In genomic region chr17:31415258-31415657, GRCm38 (mm10) we compare ENCODE assay signal across 20 mouse cellular contexts. TPM values are rescaled to one million over a fixed set of nuclear protein-coding genes. Genes with fewer than 3 reads are reported as not detected.
A peak's percentile ranks its signal among the peaks of the same experiment; 100 is the strongest.
DNase-seq lines count a peak whose midpoint lies in the region; TF ChIP-seq lines count a peak whose summit lies in the region.
"Had no signal": no experiment of that assay in that cellular context is flagged by ENCODE, and none has a peak within 500 bp of the region (broad histone marks: within the 10 kb centered on the region; RNA-seq: fewer than 3 reads in every experiment).

No protein-coding gene starts in this region.

- TF ChIP-seq POLR2A in kidney, adult 2 months (IDR thresholded peaks at IDR 0.05; ENCODE audit: low read depth, low read length): no peak

- H3K27me3 ChIP-seq in kidney, adult 2 months (replicated peaks; ENCODE audit: control insufficient read depth, insufficient read depth, low read length): no peaks in the 10 kb centered on the region
- H3K27me3 ChIP-seq: heart, embryonic 12.5 days; midbrain, embryonic 12.5 days had no signal

- intact Hi-C loops in left cerebral cortex, postnatal 14 days (cut with DNase I): no loop called here

- DNase-seq in layer of hippocampus, adult 18-20 months (ENCODE audit: low spot score in 2 of 2): peak; percentile 62 to 71
- no peak for DNase-seq in layer of hippocampus, postnatal 25 days (ENCODE audit: extremely low spot score in 1 of 2, low spot score in 1 of 2)
- peak; percentile 53 to 74 for DNase-seq in frontal cortex, adult 2 months (ENCODE audit: extremely low spot score in 1 of 2, low spot score in 1 of 2)
- peak; percentile 60 to 73 for DNase-seq in left cerebral cortex, postnatal 14 days (ENCODE audit: low spot score in 2 of 2)
- peak; percentile 25 for DNase-seq in right cerebral cortex, postnatal 4 days
- DNase-seq in kidney, postnatal 10 days: no peak
- no peak for DNase-seq in kidney, adult 2 months
- DNase-seq: adrenal gland, adult 8-10 months; cerebellum, adult 9-10 months; gastrocnemius, postnatal 14 days; heart, postnatal 36 days; liver; lung, adult 18-20 months; lung, postnatal 4 days; retina, postnatal 1 day; thymus, adult 2 months had no signal

- WGBS in kidney, adult 2 months: 80% methylated on average over 9 of the region's 9 CpGs

- no peak overlapping the region for H3K4me3 ChIP-seq in kidney, adult 2 months (ENCODE audit: insufficient read depth, low read depth, low read length)
- H3K4me3 ChIP-seq: heart, embryonic 12.5 days; kidney, embryonic 15.5 days; midbrain, embryonic 12.5 days had no signal

- no peak overlapping the region for H3K27ac ChIP-seq in kidney, adult 2 months (ENCODE audit: insufficient read depth, low read depth, low read length)
- H3K27ac ChIP-seq: kidney, embryonic 15.5 days; midbrain, embryonic 12.5 days had no signal

- no peak for TF ChIP-seq CTCF in kidney, adult 2 months (conservative IDR thresholded peaks at IDR 0.05; ENCODE audit: insufficient read depth, insufficient read length, low read depth, low read length)

- no peaks in the 10 kb centered on the region for H3K4me1 ChIP-seq in kidney, adult 2 months (ENCODE audit: control insufficient read depth, insufficient read depth, low read length)

- H3K36me3 ChIP-seq in kidney, adult 2 months (ENCODE audit: control insufficient read depth, insufficient read depth, low read length): no peaks in the 10 kb centered on the region
- H3K36me3 ChIP-seq: G1E; heart, embryonic 12.5 days had no signal

RNA-seq across cellular contexts. Expression of gene Pde9a, which starts 29.2 kb away (rescaled TPM):
- total RNA-seq in layer of hippocampus, adult 18-20 months (2021): 10 to 100 TPM; 19.8 to 23.9 TPM
- 10 to 100 TPM; 24.9 to 30.7 TPM for total RNA-seq in layer of hippocampus, postnatal 25 days (2021)
- 28.6 and 29.6 TPM in 2 replicates for polyA plus RNA-seq in frontal cortex, adult 2 months (2012; rRNA removed)
- 10 to 100 TPM; 24.4 to 27.2 TPM for total RNA-seq in left cerebral cortex, postnatal 14 days (2021)
- polyA plus RNA-seq in kidney, adult 2 months (2012; rRNA removed): 74.3 and 106 TPM in 2 replicates
- polyA plus RNA-seq: G1E had no signal

Comparison
In these comparisons a context has a peak if more than half of its experiments do, and no peak if none do; other contexts are left out.
1. DNase-seq: peak in layer of hippocampus, adult 18-20 months (2 of 2), frontal cortex, adult 2 months (2 of 2), left cerebral cortex, postnatal 14 days (2 of 2) and right cerebral cortex, postnatal 4 days (single experiment); none in layer of hippocampus, postnatal 25 days (0 of 2), kidney, postnatal 10 days (single experiment) and kidney, adult 2 months (single experiment).